Mouse (Mus musculus) cerebral cortex, adult 2 months (tissue): ENCODE results near the gene Rbbp4.

Experiments used
- WGBS: fragments of 180-500 bp; shearing (Covaris S2); methylation state at CpG from one replicate; pipeline ENCODE4 v1.1.7; 2018; 5-methylcytosine and 5-hydroxymethylcytosine counted together

Rbbp4 gene

DNA sequence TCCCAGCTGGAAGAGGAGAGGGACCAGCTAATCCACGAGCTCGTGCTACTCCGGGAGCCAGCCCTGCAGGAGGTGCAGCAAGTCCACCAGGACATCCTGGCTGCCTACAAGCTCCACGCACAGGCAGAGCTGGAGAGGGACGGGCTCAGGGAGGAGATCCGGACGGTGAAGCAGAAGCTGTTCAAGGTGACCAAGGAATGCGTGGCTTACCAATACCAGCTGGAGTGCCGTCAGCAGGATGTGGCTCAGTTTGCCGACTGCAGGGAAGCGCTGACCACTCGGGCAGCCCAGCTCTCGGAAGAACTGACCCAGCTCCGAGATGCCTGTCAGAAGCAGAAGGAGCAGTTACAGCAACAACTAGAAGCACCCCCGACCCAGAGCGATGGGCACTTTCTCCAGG is 41.5 kb downstream of the Rbbp4 start:
- 63% methylated on average over 16 of the region's 16 CpGs for WGBS

DNA sequence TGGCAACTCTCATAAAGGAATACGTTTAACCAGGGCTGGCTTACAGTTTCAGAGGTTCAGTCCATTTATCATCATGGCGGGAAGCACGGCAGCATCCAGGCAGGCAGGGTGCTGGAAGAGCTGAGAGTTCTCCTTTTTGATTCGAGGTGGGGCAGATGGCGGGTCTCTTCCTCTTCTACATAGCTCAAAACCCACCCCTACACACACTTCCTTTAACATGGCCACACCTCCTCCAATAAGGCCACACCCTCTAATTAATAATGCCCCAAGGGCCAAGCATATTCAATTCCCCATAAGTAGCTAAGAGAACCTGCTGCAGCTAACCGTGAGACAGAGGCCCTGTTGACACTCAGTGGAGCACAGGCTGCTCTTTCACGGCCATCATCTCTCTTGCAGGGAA is 42.3 kb downstream of the Rbbp4 start:
- 81% methylated on average over 7 of the region's 7 CpGs for WGBS

DNA sequence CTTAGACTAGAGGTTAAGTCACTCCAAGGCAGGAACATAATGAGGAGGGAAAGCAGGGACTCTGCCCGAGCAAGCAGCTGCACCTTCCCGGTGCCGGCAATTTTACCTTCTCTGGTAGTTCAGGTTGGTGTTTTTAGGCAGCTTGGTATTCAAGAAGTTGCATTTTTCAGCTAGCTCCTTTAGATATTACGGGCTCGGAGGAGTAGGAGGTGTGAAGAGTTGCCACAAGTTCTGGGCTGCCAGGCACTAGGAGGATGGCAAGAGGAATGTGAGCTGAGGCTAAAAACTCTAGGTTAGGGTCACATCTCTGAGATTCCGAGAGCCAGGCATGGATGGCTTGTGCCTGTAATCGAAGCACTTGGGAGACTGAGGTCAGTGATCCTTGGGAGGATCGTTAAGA is 45.5 kb downstream of the Rbbp4 start:
- WGBS: 63% methylated on average over 8 of the region's 8 CpGs

DNA sequence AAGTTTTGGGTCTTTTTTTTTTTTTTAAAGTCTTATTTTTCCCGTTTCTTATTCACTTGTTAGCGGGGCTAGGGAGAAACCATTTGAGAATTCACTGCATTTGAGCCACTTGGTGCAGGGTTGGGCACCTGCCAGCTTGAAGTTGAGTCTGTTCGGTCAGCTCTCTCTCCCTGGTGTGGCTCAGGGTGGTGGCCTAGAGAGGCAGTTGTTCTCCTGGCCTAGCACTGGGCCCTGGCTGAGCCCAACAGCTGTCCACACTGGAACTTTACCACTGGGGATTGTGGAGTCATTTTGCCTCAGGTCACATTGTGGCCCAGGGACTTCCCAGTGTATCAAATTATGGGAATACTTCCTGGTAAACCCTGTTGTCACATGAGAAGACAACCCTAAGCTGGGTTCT is 47.1 kb downstream of the Rbbp4 start:
- 45% methylated on average over 3 of the region's 3 CpGs for WGBS

DNA sequence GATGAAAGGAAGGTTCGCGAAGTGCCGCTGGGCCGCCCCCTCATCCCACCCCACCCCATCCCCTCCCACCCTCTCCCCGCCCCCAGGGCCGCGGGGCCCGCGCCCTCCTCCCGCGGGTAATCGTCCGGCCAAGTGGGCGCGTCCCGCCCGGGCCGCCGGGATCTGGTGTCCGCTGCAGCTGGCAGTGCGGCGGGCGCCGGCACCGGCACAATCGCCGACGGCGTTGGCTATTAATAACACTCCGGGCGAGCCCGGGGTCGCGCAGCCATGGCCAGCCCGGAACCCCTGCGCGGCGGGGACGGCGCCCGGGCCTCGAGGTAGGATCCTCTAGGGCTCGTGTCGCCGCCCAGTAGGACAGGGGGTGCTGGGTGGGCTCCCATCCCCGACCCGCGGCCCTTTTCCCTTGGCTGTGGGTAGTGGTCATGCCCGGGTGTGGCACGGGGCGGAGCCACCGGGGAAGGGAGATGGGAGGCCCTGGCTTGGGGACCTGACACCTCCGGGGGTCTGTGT is 47.6 kb downstream of the Rbbp4 start, which contains the start of gene Sync:
Sync (plus strand) TSS at position 146 of the 510 bp plus-strand sequence.
- WGBS: 3% methylated on average over 51 of the region's 53 CpGs

DNA sequence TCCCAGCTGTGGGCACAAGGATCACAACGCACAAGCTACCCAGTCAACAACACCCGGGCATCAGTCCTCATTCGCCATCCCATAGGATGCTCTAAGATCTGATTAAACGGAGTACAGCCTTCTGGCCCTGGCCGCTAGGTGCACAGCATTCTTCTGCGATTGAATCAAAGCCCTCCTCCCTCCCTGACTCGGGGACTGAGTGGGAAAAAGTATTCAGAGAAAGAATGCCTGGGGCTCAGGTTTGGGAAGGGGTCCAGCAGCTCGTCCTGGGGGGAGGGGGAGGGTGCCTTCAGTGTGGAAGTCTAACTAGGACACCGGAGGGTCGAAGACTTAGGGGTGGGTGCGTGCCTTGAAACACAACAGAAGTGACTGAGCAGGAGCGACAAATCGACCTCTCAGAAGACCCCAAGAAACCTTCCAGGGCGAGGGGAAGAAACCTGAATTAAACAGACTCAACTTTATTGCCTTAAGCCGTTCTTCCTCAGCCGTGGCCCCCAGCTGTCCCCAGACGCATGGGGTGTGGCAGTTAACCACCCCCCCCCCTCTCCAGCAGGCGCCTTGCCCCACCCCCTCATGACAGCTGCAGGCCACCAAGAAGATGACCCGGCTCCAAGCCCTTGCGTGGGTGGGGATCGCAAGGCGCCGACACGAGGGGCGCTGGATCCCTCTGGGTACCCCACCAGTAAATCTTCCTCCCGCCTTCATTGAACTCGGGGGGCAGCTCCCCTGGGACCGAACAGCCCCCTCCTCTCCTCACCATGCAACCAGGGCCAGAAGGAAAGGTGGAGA is 48.3 kb downstream of the Rbbp4 start:
- 5% methylated on average over 28 of the region's 28 CpGs for WGBS

DNA sequence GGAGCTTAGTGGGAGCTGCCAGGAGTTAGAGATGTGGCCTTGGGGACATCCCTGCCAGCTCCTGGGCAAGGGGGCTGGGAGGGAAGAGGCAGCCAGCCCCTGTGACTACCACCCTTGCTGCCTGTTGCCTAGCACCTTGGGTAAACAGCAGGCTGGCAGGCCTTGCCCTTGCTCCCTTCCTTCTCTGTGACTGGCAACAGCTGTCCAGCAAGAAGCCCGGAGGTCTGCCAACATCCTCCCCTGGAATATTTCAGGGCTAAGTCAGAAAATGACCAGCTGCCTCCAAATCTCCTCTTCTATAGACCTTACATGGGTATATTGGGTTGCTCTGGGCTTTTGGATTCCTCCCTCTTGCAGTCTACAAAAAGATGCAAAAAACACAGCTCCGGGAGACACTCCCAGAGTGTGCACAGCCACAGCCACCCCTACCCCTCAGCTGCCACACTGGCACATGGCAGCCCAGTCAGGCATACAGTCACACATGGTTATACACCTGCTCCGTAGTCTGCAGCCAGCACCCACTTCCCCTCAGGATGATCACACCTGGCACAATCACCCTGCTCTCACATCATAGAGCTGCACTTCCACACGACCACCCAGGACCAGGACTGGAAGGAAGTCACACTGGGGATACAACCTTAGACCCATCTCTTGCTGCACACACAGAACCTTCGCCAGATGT is 49.0 kb downstream of the Rbbp4 start:
- WGBS: 46% methylated on average over 5 of the region's 5 CpGs

DNA sequence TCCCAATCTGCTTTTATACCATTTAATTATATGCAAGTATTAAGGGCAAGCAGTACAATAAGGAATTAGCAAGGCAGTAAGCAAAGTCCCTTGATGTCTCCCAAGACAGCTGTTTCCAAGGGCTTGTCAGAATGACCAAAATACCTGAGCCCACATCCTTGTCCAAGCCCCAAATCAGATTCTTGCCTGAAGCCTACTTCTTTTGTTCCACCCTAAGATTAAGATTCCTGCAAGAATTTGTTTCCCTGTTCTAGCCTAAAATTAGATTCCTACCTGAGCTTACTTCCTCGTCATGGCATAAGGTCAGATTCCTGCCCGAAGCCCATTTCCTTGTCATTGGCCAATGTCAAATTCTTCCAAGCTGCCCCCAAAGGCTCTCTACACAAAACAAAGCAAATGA is 50.5 kb downstream of the Rbbp4 start:
- WGBS: 81% methylated on average over 2 of the region's 2 CpGs

DNA sequence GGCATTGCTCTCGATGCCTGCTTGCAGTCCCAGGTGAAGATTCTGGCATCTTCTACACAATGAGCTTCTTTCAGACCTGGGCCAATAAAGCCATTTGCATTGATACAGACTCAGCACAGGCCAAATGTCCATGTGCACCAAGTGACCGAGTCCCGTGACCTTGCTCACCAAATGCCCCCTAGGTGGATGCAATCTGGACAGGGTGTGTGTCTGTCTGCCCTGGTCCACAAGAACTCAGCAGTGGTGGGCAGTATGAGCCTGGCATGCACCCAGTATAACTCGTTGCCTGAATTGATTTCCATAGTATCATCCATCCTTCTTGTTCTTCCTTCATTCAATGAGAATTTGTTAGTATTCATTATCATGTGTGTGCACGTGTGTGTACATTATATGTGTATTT is 51.9 kb downstream of the Rbbp4 start:
- WGBS: 84% methylated on average over 5 of the region's 5 CpGs

DNA sequence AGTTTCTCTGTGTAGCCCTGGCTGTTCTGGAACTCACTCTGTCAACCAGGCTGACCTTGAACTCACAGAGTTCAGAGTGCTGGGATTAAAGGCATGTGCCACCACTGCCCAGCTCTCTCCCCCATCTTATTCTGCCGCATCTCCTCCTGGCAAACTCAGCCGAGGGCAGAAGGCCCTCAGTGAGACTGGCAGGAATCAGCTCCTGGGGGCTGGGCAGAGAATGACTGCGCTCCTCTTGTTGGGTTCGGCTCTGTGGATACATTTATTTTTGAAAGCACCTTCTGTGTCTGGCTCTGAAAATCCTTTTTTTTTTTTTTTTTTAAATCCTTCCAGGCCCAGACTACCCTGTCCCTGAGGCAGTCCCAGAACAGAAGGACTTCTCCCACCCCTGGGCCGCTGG is 52.4 kb downstream of the Rbbp4 start:
- WGBS: 67% methylated on average over 5 of the region's 5 CpGs

DNA sequence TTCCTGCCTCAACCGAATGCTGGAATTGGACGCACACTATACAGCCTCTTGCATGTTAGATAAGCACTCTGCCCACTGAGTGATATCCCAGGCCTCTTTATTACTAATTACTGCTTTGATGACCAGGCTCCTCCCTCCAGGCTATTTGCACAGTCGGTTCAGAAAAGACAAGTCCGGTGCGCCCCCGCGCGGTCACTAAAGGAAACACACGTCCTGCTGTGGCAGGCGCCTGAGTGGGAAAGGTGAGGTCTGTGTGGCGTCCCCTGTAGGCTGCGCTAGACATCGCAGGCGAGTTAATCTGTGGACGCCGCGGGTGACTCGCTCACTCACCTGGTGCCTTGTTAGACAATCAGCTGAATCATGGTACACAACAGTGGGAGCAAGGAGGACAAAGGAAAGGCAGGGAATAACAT is 58.7 kb downstream of the Rbbp4 start:
- WGBS: 2% methylated on average over 18 of the region's 18 CpGs

DNA sequence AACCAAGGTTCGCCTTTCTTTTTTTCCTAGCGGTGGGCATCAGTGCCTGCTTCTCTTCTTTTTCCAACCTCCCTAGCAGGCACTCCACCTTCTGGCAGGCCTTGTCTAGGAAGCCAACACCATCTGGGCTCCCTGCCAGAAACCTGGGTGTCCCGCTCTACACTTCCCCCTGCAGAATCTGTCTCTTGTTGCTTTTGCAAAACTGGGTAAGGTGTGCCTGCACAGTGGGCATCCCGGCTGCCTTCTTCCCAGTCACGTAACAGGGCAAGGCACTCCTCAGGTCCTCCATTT is 62.5 kb downstream of the Rbbp4 start:
- 31% methylated on average over 5 of the region's 5 CpGs for WGBS

DNA sequence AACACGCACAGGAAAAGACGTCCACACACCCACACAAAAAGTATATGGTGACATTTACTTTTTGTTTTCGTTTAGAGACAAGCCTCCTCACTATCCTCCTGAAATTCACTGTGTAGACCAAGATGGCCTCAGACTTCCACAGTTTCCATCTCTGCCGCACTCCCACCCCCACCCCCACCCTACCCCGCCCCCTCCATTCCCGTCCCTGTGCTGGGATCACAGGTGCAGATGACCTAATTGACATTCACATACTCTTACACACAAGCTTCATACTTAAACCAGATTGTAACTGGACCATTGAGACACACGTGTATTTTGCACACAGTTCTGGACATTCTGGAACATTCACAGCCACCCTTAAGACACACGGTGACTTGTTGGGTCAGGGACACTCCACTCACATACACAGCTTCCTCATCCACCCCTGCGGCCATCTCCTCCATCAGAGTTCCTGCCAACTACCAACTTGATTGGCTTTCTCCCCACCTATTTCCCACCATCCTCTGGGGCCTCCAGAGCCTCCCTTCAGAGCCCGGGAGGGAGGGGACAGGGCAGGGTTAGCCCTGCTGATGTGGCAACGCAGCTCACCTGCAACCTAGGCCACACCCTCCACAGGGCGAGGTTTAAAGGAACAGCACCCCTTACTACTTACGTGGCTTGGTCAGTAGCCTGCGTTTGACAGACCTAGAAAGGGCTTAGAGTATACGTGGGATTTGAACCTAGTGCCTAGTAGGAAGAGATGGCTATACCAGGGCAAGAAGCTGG is 63.0 kb downstream of the Rbbp4 start:
- WGBS: 42% methylated on average over 15 of the region's 15 CpGs

DNA sequence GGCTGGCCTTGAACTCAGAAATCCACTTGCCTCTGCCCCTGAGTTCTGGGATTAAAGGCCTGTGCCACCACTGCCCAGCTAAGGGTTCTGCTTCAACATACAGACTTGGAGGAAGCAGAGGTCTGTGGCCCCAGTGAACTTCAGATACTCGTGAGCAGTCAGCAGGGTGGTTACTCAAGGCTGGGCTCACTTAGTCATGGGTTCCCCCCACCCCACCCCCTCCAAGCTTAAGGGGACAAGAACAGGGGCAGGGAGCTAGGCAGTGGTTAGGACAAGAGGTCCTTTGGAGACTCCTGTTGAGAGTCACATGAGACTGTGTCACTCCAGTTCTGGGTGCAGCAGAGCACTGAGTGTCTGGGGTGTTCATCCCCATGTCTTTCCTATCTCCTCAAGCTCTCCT is 66.5 kb downstream of the Rbbp4 start:
- 63% methylated on average over 1 of the region's 1 CpGs for WGBS

DNA sequence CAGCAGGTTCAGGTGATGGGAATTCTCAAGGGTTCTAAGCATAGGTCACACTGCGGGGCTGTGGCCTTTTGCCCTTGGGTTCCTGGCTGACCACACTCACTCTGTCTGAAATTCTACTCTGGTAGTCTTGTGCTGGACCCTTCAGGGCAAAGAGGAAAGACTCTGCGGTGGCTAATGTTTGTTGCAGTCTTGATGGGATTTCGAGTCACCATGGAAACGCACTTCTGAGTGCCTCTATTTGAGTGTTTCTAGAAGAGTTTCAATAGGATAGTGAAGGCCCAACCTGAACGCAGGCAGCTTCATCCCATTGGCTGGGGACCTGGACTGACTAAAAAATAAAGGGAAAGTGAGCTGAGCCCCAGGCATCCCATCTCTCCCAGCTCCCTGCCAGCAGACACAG is 68.3 kb downstream of the Rbbp4 start:
- WGBS: 74% methylated on average over 5 of the region's 5 CpGs

DNA sequence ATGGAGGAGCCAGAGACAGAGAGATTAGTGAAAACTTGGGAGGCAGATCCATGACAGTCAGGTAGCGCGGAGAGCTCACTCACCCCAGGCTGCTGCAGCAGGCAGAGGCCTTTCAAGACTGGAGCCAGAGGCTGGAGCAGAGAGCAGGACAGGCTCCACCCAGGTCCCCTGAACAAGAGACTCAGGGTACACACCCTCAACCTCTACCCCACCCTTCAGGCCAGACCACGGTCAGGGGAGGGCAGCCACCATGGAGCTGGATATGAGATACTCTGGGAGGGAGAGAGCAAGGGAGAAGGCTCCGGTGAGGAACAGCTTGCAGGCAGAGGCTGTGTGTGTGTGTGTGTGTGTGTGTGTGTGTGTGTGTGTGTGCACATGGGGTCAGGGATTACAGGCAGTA is 69.0 kb downstream of the Rbbp4 start:
- WGBS: 91% methylated on average over 4 of the region's 4 CpGs

DNA sequence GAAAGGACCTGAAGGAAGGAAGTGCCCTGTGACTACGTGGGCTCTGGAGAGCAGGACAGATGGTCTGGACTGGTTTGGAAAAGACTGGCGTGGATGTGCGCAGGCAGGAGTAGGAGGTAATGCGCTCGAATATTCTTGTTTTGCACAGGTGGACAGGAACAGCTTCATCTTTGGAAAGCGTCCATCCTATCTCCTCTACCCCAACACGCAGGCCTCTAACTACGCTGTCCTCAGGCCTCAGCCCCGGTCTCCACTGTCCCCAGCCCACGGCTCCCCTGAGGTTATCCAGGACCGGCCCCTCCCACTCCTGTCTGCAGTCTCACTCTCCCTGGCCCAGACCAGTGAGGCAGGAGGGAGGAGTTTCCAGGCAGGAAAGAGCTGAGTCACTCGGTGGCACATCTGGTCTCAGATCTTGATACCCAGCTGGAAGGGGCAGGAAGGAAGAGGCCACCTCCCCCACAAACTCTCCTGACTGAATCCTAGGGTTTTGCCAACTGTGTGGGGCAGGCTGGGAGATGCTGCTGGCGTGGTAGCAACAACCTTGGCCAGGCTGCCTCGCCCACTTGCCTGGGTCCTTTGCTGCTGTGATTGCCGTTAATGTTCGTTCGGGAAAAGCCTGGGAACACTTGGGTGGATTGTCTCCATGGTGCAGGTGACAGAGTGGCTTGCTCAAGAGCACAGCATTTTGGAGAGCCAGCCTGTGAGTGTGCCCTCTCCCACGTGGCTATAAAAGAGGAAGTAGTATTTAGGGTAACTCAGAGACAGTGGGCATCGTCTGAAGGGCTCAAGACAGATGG is 71.7 kb downstream of the Rbbp4 start:
- WGBS: 23% methylated on average over 19 of the region's 19 CpGs

DNA sequence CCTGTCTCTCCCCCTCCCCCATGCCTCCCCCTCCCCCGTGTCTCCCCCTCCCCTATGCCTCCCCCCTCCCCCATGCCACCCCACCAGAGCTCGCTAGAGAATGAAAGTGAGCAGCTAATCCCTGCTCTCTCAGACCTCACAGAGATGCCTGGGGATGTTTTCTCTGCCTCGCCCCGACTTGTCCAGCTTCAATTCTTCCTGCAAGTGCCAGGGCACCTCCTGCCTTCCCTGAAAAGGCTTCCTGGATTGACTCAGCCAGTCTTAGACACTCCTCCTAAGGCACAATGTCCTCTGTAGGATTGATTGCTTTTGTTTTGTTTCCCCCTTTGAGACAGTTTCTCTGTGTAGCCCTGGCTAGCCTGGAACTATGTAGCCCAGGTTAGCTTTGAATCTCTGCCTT is 74.0 kb downstream of the Rbbp4 start, which contains the start of gene C77080:
C77080 (minus strand) TSS at position 209 of the 400 bp plus-strand sequence.
- 35% methylated on average over 3 of the region's 4 CpGs for WGBS

DNA sequence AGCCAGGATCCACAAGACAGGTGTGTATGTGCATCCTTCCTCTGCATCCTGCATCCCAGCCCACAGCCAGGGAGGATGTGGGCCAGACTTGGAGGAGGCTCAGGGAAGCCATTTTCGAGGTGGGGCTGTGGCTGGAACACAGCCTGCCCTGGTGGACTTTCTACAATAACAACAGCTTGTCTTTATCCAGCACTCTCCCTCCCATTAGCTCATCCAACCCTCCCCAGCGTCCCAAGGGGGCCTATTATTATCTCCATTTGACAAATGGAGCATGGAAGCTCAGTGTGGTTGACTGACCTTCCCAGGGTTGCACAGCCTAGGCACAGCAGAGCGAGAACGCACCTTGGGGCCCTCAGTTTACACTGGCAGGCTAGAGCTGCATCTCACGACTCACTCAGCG is 74.5 kb downstream of the Rbbp4 start:
- WGBS: 50% methylated on average over 6 of the region's 6 CpGs

DNA sequence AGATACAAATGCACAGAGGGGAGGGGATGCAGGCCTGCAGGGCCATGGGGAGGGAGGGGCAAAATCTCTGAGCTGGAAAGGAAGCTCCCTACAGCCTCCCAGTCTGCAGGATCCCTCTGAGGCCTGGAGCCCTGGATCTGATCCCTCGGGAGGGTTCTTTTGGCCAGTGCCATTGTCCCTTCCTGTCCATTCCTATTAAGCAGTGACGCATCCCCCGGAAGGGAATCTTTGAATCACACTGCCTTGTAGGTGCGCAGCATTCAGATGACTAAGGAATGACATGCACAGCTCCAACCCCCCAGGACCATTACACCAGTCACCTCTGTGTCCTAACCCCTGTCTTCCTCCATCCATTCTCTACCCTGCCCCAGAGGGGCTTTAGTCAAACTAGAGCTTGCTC is 76.1 kb downstream of the Rbbp4 start:
- 77% methylated on average over 4 of the region's 4 CpGs for WGBS
